Mouse (Mus musculus) liver, adult 2 months (tissue): Measurements from ENCODE around the gene Vps18. TPM values are rescaled to one million over a fixed set of nuclear protein-coding genes. Genes with fewer than 3 reads are reported as not detected.

ENCODE experiments used
- DNase-seq: peaks from one replicate; pipeline ENCODE4 v3.0.0-alpha.2; 2011; ENCODE audit warnings: low read depth, low spot score; ENCODE audit errors: extremely low read depth
- H3K27ac ChIP-seq: fragments of 200-500 bp; replicated peaks from 2 replicates; pipeline ENCODE4 v1.5.1; 2012; ENCODE audit warnings: low read depth, mild to moderate bottlenecking, control low read depth, inconsistent platforms, low read length; ENCODE audit not compliant: insufficient read depth
- H3K27me3 ChIP-seq: fragments of 200-500 bp; 2 replicates; pipeline ENCODE4 v1.6.1; 2012; ENCODE audit warnings: mild to moderate bottlenecking, moderate library complexity, low read length, inconsistent platforms; ENCODE audit not compliant: control insufficient read depth, insufficient read depth
- H3K36me3 ChIP-seq: fragments of 200-500 bp; 2 replicates; pipeline ENCODE4 v1.6.1; 2012; ENCODE audit warnings: low read length, inconsistent platforms; ENCODE audit not compliant: control insufficient read depth, insufficient read depth
- H3K4me1 ChIP-seq: fragments of 200-500 bp; 2 replicates; pipeline ENCODE4 v1.6.1; 2011; ENCODE audit warnings: low read length; ENCODE audit not compliant: control insufficient read depth, insufficient read depth
- H3K4me3 ChIP-seq: fragments of 200-500 bp; 2 replicates; pipeline ENCODE4 v1.5.1; 2011; ENCODE audit warnings: low read depth, mild to moderate bottlenecking, control low read depth, low read length, moderate library complexity; ENCODE audit not compliant: insufficient read depth
- H3K79me2 ChIP-seq: fragments of 200-500 bp; 2 replicates; pipeline ENCODE4 v1.6.1; 2012; ENCODE audit warnings: inconsistent platforms, mild to moderate bottlenecking, low read length, moderate library complexity; ENCODE audit not compliant: control insufficient read depth, insufficient read depth
- H3K9ac ChIP-seq: fragments of 200-500 bp; 2 replicates; pipeline ENCODE4 v1.6.1; 2012; ENCODE audit warnings: low read depth, mild to moderate bottlenecking, control low read depth, inconsistent platforms, low read length
- CTCF ChIP-seq: fragments of 200-500 bp; IDR thresholded peaks from 2 replicates; pipeline ENCODE4 v1.5.1; 2011; ENCODE audit warnings: low read depth, low read length, control low read depth
- POLR2A ChIP-seq: fragments of 200-500 bp; IDR thresholded peaks from 2 replicates; pipeline ENCODE4 v1.6.1; 2011; ENCODE audit warnings: low read length, control low read depth; ENCODE audit not compliant: insufficient read depth; ENCODE audit errors: extremely low read depth
- WGBS: fragments of 180-500 bp; shearing (Covaris S2); methylation state at CpG from one replicate; pipeline ENCODE4 v1.1.7; 2018; 5-methylcytosine and 5-hydroxymethylcytosine counted together
- polyA plus RNA-seq: library from polyadenylated mRNA; depleted of rRNA; stranded (reverse); fragments of >200 nt; gene quantifications from 2 replicates; pipeline ENCODE4 v1.2.3, GENCODE M21; 2012; rRNA removed
- total RNA-seq: library from RNA; depleted of rRNA; stranded (reverse); fragments of >200 nt; gene quantifications from 2 replicates; pipeline ENCODE4 v1.2.3, GENCODE M21; 2014; rRNA removed

Gene Vps18
- total and polyA plus RNA-seq, 2 experiments = 4.4 to 14.8 TPM

GRCm38 (mm10) chr2:119335535-119335934 lies 47.0 kb downstream of the Vps18 start:
- peaks cover 2% of the 10 kb centered on the region; the same call in 1 of the 2 replicates for H3K27me3 ChIP-seq
- H3K79me2 ChIP-seq = 0 out of 2 replicates have a peak, but pooled peaks cover 5% of the 10 kb centered on the region
- TF ChIP-seq CTCF (no peak), POLR2A (no peak)
- no peak overlapping the region for H3K4me3 ChIP-seq
- peak overlapping the region; percentile 54 for H3K27ac ChIP-seq
- H3K36me3 ChIP-seq = no peaks in the 10 kb centered on the region
- no peak overlapping the region for H3K9ac ChIP-seq
- whole genome bisulfite sequencing = 84% methylated on average over 1 of the region's 1 CpGs
- no peak for DNase-seq
- peaks cover 4% of the 10 kb centered on the region; the same call in 1 of the 2 replicates for H3K4me1 ChIP-seq

GRCm38 (mm10) chr2:119336002-119336401 lies 47.5 kb downstream of the Vps18 start:
- DNase-seq = no peak
- H3K4me3 ChIP-seq = no peak overlapping the region
- H3K36me3 ChIP-seq = no peaks in the 10 kb centered on the region
- H3K4me1 ChIP-seq = peaks cover 4% of the 10 kb centered on the region; the same call in 1 of the 2 replicates
- no peak overlapping the region for H3K9ac ChIP-seq
- TF ChIP-seq CTCF (no peak), POLR2A (no peak)
- peak overlapping the region; percentile 54 for H3K27ac ChIP-seq
- WGBS = 61% methylated on average over 2 of the region's 2 CpGs
- H3K27me3 ChIP-seq = peaks cover 2% of the 10 kb centered on the region; the same call in 1 of the 2 replicates
- 0 out of 2 replicates have a peak, but pooled peaks cover 5% of the 10 kb centered on the region for H3K79me2 ChIP-seq

- peak overlapping the region; percentile 54 for H3K27ac ChIP-seq
- H3K4me1 ChIP-seq = peaks cover 4% of the 10 kb centered on the region; the same call in 1 of the 2 replicates
- DNase-seq = no peak
- peak overlapping the region; percentile 24; the same call in 1 of the 2 replicates for H3K9ac ChIP-seq
- H3K79me2 ChIP-seq = 0 out of 2 replicates have a peak, but pooled peaks cover 5% of the 10 kb centered on the region
- WGBS = 77% methylated on average over 10 of the region's 10 CpGs
- H3K27me3 ChIP-seq = peaks cover 2% of the 10 kb centered on the region; the same call in 1 of the 2 replicates
- TF ChIP-seq POLR2A = no peak
- TF ChIP-seq CTCF = no peak
- no peaks in the 10 kb centered on the region for H3K36me3 ChIP-seq
- H3K4me3 ChIP-seq = no peak overlapping the region
These were observed 47.9 kb downstream of the Vps18 start for GRCm38 (mm10) chr2:119336470-119336869.

- Histone ChIP-seq H3K9ac (peak overlapping the region; percentile 72), H3K27ac (peak overlapping the region; percentile 78), H3K27me3 (no peaks in the 10 kb centered on the region), H3K36me3 (no peaks in the 10 kb centered on the region), H3K4me3 (peak overlapping the region; percentile 53), H3K4me1 (peaks cover 4% of the 10 kb centered on the region; the same call in 1 of the 2 replicates), H3K79me2 (no peaks in the 10 kb centered on the region)
- 10% methylated on average over 60 of the region's 60 CpGs for WGBS
- 0 out of 2 replicates have a peak, but pooled peaks have one; percentile 12 for TF ChIP-seq POLR2A
- peak; percentile 90 for TF ChIP-seq CTCF
- peak; percentile 51 for DNase-seq
These were observed 49.1 kb downstream of the Vps18 start for GRCm38 (mm10) chr2:119337425-119338265.

- H3K79me2 ChIP-seq = no peaks in the 10 kb centered on the region
- H3K4me1 ChIP-seq = peaks cover 2% of the 10 kb centered on the region; the same call in 1 of the 2 replicates
- no peaks in the 10 kb centered on the region for H3K36me3 ChIP-seq
- no peak overlapping the region for H3K9ac ChIP-seq
- no peaks in the 10 kb centered on the region for H3K27me3 ChIP-seq
- no peak overlapping the region for H3K4me3 ChIP-seq
- TF ChIP-seq POLR2A (no peak), CTCF (no peak)
- WGBS = 38% methylated on average over 6 of the region's 6 CpGs
- no peak for DNase-seq
- H3K27ac ChIP-seq = no peak overlapping the region
These were observed 56.1 kb downstream of the Vps18 start for GRCm38 (mm10) chr2:119344537-119345138.

Other genes starting within 250 kb of the Vps18 start
- gene Knl1, start 241.6 kb upstream of the Vps18 start, total RNA-seq = 0.28 and 0.67 TPM in 2 replicates
- not detected in 2 replicates for gene Knl1, start 241.6 kb upstream of the Vps18 start, polyA plus RNA-seq
- gene Rad51, start 175.9 kb upstream of the Vps18 start, total RNA-seq = 0.65 and 1.5 TPM in 2 replicates
- 0.37 and 0.51 TPM in 2 replicates for gene Rad51, start 175.9 kb upstream of the Vps18 start, polyA plus RNA-seq
- 47.7 and 63.6 TPM in 2 replicates for gene Rmdn3, start 131.7 kb upstream of the Vps18 start, total RNA-seq
- 26.4 and 34.9 TPM in 2 replicates for gene Rmdn3, start 131.7 kb upstream of the Vps18 start, polyA plus RNA-seq
- 275 and 332 TPM in 2 replicates for gene Gchfr, start 121.0 kb upstream of the Vps18 start, total RNA-seq
- gene Gchfr, start 121.0 kb upstream of the Vps18 start, polyA plus RNA-seq = 597 and 710 TPM in 2 replicates
- not detected in 2 replicates for gene Gm14137, start 114.2 kb upstream of the Vps18 start, total RNA-seq
- gene Gm14137, start 114.2 kb upstream of the Vps18 start, polyA plus RNA-seq = not detected in 2 replicates
- gene Zfyve19, start 80.1 kb upstream of the Vps18 start, total RNA-seq = 15.9 and 20.5 TPM in 2 replicates
- gene Zfyve19, start 80.1 kb upstream of the Vps18 start, polyA plus RNA-seq = 27.2 and 28.8 TPM in 2 replicates
- gene Dnajc17, start 79.9 kb upstream of the Vps18 start, total RNA-seq = 1.8 and 3.6 TPM in 2 replicates
- 1.5 and 2.6 TPM in 2 replicates for gene Dnajc17, start 79.9 kb upstream of the Vps18 start, polyA plus RNA-seq
- gene Ppp1r14d, start 58.8 kb upstream of the Vps18 start, total RNA-seq = not detected in 2 replicates
- 0.11 TPM in 1 of 2 replicates, not detected in the other for gene Ppp1r14d, start 58.8 kb upstream of the Vps18 start, polyA plus RNA-seq
- 0.28 and 0.54 TPM in 2 replicates for gene Spint1, start 51.4 kb upstream of the Vps18 start, total RNA-seq
- gene Spint1, start 51.4 kb upstream of the Vps18 start, polyA plus RNA-seq = 0.23 and 0.34 TPM in 2 replicates
- not detected in 2 replicates for gene Rhov, start 17.5 kb upstream of the Vps18 start, total RNA-seq
- gene Rhov, start 17.5 kb upstream of the Vps18 start, polyA plus RNA-seq = not detected in 2 replicates
- 3.0 and 5.2 TPM in 2 replicates for gene Dll4, start 37.0 kb downstream of the Vps18 start, total RNA-seq
- 3.1 and 4.1 TPM in 2 replicates for gene Dll4, start 37.0 kb downstream of the Vps18 start, polyA plus RNA-seq
- 3.2 and 5.5 TPM in 2 replicates for gene Chac1, start 62.5 kb downstream of the Vps18 start, total RNA-seq
- 4.1 and 6.1 TPM in 2 replicates for gene Chac1, start 62.5 kb downstream of the Vps18 start, polyA plus RNA-seq
- gene Ino80, start 188.9 kb downstream of the Vps18 start, total RNA-seq = 8.7 and 9.9 TPM in 2 replicates
- gene Ino80, start 188.9 kb downstream of the Vps18 start, polyA plus RNA-seq = 2.8 and 3.7 TPM in 2 replicates